Mouse (Mus musculus) embryonic stem cell, embryonic (primary cell): Measurements from ENCODE around the gene Rsad2.

Source experiments
- CTCF ChIA-PET, 4 experiments: fragments of 300-600 bp in 2 of 4; fragments of 350-600 bp in 2 of 4; sonication (Branson Sonifier 250); formaldehyde crosslinking; loops; one replicate each; lab custom pipeline; 2022; ENCODE audit warnings: inconsistent platforms in 2 of 4; lab: Charles Lee
- POLR2A ChIA-PET, 4 experiments: fragments of 300-600 bp in 2 of 4; fragments of 350-600 bp in 2 of 4; sonication (Branson Sonifier 250); formaldehyde crosslinking; loops; one replicate each; lab custom pipeline; 2022; ENCODE audit warnings: antibody characterized with exemption in 4 of 4, inconsistent platforms in 1 of 4; lab: Charles Lee

Gene Rsad2

DNA sequence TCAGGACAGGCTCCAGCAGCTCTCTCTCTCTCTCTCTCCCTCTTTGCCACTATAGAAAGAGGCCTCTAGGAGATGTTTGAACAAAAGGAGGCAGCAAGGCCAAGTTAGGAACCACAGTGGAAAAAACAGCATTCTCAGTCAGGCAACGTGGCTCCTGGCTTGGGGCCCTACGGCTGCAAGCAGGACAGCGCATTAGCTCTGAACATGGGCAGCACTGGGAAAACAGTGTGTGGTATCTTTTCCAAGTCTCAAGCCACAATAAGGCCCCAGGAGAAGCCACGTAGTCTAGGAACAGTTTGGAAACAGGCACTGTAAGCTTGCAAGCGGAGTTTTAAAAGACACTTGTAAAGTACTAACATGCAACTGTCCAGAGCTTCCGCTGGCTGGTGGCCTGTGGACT is 43.5 kb downstream of the Rsad2 start:
- ChIA-PET CTCF (interaction anchor here in 1 of 4 experiments (1.2 kb wide), 1 partner anchor 56 kb away, joined by 3 read pairs; no protein-coding TSS in a partner anchor), POLR2A (interaction anchor here in 1 of 4 experiments (0.5 to 0.9 kb wide), 2 partner anchors 56 to 57 kb away, joined by 3 to 4 read pairs; partner anchors contain the start of gene Cmpk2)

GRCm38 (mm10) chr12:26411841-26412450 is 44.3 kb downstream of the Rsad2 start:
- POLR2A ChIA-PET = interaction anchor here in 2 of 4 experiments (0.8 to 0.9 kb wide), 2 partner anchors 8 to 56 kb away, joined by 3 to 4 read pairs; no protein-coding TSS in a partner anchor
- CTCF ChIA-PET = interaction anchor here in 1 of 4 experiments (1.2 kb wide), 1 partner anchor 56 kb away, joined by 3 read pairs; no protein-coding TSS in a partner anchor

- ChIA-PET POLR2A (interaction anchor here in 1 of 4 experiments (1.4 kb wide), 1 partner anchor 67 kb away, joined by 3 read pairs; no protein-coding TSS in a partner anchor), CTCF (interaction anchor here in 1 of 4 experiments (0.8 kb wide), 1 partner anchor 17 kb away, joined by 3 read pairs; no protein-coding TSS in a partner anchor)
Observed at GRCm38 (mm10) chr12:26410443-26410842, 45.8 kb downstream of the Rsad2 start.

GRCm38 (mm10) chr12:26408707-26409106 is 47.5 kb downstream of the Rsad2 start:
- CTCF ChIA-PET = no interaction called here

DNA sequence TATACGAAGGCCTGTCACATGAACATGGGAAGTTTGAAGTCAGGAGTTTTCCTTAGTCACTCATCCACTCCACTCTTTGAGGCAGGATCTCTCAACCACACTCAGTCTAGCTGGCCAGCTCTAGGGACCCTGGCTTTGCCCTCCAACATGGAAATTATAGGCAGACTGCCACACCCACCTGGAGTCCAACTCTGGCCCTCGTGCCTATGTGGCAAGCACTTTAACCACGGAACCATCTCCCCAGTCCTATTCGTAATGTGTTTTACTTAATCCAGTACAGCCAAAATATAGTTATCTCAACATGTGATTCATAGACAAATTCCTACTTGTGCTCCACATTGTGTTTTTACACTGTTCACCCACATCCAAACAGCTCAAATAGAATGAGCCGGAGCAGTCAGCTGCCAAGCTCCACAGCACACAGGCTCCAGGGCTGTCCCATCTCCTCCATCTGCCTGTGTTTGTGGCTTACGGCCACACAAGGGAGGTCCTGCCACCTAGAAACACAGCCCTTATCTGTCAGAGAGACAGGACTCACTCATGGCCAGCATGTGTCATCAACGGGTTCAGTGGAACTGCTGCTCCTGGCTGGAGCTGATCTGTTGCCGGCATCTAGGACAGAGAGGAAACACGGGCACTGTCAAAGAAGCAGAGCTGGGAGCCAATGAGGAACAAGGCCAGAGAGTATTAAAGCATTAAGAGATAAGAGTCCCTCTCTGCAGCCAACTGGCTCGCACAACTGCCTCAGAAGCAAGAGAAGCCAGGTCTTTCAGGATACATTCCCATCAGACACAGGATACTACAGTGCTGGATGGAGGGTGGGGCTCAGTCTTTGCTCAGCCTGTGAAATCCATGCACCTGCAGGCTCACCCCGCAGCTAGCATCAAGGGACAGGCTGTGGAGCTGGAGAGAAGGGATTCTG is 51.2 kb downstream of the Rsad2 start:
- CTCF ChIA-PET = no interaction called here
- POLR2A ChIA-PET = interaction anchor here in 2 of 4 experiments (1.1 to 1.5 kb wide), 2 partner anchors 10 kb away, joined by 3 to 4 read pairs; partner anchors contain the start of gene Rnf144a (in 2 of the 2)

More at GRCm38 (mm10) chr12:26408707-26409106, 47.5 kb downstream of the Rsad2 start:
- POLR2A ChIA-PET = no interaction called here

DNA sequence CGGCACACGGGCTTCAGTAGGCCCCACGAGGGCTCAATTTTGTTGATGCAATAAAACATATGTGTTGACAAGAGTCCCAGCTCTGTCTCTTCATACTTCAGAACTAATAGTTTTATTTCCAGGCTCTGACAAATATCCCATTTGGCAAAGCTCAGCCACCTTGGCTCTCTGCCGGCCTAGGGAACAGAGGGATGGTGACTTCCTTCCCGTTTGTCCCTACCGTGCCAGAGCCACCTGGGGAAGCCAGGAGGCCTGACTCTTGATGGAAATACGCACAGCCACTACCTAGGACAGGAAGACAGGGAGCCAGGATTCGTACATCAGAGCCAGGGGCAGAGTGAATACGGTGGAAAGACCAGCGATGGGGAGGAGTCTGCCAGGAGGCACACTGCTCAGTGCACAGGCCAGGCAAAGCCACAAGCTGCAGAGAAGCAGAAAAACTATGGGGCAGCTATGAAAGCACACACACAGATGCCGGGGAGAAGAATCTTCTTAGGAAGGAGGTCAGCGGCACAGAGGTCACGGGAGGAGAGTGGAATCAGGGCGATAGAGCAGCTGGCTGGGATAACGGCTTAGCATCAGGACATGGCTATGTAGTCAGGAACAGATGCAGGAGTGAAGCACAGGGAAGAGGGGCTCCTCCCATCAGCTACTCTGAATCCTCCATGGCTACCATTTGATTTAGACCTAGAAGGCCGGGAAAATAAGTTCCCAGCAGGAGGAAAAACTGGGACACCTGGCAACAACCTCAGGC is 52.7 kb downstream of the Rsad2 start:
- CTCF ChIA-PET = no interaction called here
- POLR2A ChIA-PET = interaction anchor here in 1 of 4 experiments (0.9 kb wide), 1 partner anchor 9 kb away, joined by 3 read pairs; no protein-coding TSS in a partner anchor

- POLR2A ChIA-PET = interaction anchor here in 2 of 4 experiments (0.6 to 1.0 kb wide), 2 partner anchors 1306 to 1771 kb away, joined by 4 read pairs; no protein-coding TSS in a partner anchor
- CTCF ChIA-PET = interaction anchor here in 2 of 4 experiments (1.0 to 1.1 kb wide), 2 partner anchors 87 to 91 kb away, joined by 3 read pairs; no protein-coding TSS in a partner anchor
Observed at GRCm38 (mm10) chr12:26401696-26402470, 54.4 kb downstream of the Rsad2 start.

DNA sequence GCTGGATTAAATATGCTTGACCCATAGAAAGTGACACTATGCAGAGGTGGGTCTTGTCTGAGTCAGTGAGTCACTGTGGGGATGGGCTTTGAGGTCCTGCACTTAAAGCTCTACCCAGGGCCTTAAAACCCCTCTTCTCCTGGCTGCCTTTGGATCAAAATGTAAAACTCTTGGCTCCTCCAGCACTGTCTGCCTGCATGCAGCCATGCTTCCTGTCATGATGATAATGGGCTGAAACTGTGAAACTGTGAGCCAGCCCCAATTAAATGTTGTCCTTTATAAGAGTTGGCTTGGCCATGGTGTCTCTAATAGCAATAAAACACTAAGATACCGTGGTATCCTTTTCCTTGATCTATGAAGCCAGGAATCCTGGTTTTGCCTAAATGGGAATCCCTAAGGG is 55.0 kb downstream of the Rsad2 start:
- CTCF ChIA-PET = no interaction called here
- POLR2A ChIA-PET = no interaction called here

DNA sequence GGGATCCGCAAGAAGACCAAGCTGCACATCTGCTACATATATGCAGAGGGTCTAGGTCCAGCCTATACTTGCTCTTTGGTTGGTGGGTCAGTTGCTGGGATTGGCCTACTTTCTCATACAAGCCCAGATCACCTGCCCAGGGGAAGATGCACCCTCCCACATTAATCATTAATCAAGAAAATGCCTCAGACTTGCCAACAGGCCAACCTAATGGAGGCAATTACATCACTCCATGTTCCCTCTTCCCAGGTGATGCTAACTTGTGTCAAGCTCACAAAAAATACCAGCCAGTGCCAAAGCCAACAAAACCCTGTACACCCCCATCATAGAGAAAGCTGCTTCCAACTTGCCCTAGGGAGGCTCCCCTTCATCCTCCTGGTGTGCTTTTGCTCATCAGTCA is 55.5 kb downstream of the Rsad2 start:
- POLR2A ChIA-PET = no interaction called here
- CTCF ChIA-PET = no interaction called here

- ChIA-PET CTCF (no interaction called here), POLR2A (no interaction called here)
Observed at GRCm38 (mm10) chr12:26399391-26399790, 56.9 kb downstream of the Rsad2 start.

DNA sequence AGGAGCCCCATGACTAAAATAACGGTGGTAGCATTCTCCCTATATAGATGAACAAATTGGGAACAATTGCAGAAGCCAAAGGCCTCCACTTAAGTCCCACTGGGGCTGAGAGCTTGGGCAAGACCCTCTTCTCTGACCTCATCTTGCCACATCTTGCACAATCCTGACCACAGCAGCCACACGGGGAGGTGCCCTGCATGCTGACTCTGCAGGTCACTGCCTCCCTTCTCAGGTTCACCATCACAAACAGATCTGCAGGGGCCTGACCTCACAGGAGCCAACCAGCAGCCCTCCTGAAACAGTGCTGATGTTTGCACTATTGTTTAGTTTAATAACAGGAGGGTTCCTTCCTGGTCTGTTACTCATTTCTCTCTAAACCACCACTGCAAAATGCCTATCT is 57.7 kb downstream of the Rsad2 start:
- CTCF ChIA-PET = interaction anchor here in 1 of 4 experiments (0.5 kb wide), 1 partner anchor 73 kb away, joined by 7 read pairs; no protein-coding TSS in a partner anchor
- POLR2A ChIA-PET = interaction anchor here in 2 of 4 experiments (0.7 to 1.4 kb wide), 2 partner anchors 16 to 872 kb away, joined by 3 read pairs; partner anchors contain the start of gene Rnf144a (in 1 of the 2)

- ChIA-PET POLR2A (interaction anchor here in 1 of 4 experiments (0.6 kb wide), 1 partner anchor 56 kb away, joined by 3 read pairs; no protein-coding TSS in a partner anchor), CTCF (no interaction called here)
Observed at GRCm38 (mm10) chr12:26394485-26395470, 61.5 kb downstream of the Rsad2 start.

DNA sequence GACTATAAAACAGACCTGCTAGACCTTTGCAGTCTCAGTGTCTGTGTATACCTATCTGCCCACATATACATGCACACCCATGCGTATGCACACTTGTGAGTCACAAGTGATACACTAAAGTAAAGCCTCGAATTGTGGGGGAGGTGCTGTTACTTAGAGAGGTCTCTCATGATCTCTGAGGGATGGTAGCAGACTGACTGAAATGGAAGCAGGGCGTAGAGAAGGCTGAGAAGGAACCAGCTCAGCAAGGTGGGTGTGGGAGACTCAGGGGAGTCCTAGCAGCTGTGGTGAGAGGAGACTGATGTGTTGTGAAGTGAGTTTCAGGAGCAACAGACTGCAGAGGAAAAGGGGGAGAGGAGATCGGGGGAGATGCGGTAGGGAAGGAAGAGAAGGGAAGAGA is 63.0 kb downstream of the Rsad2 start:
- CTCF ChIA-PET = no interaction called here

More for the DNA sequence above, 63.0 kb downstream of the Rsad2 start:
- POLR2A ChIA-PET = no interaction called here
